Mouse (Mus musculus): ENCODE data around the gene a.

The a gene

DNA sequence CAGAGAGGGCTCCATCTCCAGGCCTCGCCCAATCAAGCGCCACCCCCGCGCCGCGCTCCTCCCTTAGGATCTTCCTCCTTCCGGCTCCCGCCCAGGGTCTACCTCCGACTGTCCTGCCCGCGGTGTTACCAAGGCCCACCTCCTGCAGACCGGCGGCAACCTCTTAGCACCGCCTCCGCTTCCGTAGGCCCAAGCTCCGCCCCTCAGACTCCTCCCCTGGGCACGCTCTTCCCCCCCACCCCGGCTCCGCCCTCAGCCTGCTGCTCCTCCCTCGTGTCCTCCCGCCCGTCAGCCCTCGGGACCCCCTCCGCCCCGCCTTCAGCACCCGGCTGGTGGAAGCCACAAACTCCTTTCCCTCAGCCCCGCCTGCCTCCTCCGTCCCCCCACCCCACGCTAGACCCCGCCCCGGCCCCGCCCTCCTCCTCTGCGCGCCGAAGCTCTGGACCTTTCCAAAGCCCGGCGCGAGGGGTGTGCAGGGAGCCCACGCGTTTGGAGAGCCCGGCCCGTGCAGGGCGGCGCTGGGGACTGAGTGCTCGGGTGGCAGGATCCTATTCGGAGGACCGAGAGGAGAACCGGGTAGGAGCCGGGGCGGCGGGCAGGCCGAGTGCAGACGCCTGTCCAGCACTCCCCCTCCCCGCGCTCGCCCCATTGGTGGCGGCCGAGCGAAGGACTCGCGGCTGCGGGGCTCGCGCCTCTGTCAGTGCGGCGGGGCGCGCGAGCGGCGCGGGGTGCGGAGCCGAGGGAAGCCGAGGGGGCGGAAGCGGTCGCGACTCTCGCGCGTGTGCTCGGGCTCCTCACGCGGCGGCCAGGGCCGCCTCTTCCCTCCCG, at the start of gene a, which contains the start of gene Raly:
Gene a, plus strand, starts transcription at position 747 of the 828 bp plus-strand sequence.
Gene Raly, plus strand, starts transcription at position 441 of the 828 bp plus-strand sequence.
- DNase-seq (ENCODE audit: low spot score in 2 of 2): peak; percentile 98

DNA sequence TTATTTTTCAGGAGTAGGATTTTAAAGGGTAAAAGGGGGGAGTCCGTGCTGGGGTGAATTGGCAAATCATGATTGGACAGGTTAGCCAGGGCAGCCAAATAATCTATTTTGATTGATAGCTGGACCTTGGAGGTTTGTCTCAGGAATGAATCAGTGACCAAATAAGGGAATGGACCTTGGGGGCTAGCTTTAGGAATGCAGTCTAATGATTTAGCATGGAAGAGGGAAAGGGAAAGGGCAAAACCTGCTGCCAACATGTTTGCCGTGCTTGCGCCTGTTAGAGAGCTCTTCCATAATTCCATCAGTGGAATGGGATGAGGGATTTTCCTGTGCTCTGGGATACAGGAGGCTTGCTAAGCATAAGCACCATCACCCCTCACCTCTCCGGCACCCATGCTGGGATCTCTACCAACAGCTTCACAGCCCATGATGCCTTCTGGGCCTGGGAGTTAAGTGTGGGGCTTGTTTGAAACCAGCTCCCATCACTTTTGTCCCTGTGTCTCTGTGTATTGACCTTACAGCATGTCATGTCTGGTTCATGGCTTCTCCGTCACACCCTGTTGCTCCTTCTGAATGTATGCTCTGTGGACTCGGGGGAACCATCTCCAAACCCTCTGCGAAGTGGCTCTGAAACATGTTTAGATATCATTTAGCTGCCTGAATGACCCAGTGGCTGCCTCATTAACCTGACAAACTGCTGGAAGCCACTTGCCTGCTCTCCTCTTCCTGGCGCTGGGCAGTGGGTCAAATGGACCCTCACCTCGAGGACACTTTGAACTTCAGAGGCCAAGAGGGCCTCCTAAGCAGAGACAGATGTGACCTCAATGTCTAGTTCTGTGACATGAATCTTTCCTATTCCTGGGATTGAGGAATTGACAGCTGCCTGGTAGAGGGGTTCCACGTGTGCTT, 48.0 kb upstream of the a start:
- DNase-seq (ENCODE audit: low spot score in 2 of 2): no peak

DNA sequence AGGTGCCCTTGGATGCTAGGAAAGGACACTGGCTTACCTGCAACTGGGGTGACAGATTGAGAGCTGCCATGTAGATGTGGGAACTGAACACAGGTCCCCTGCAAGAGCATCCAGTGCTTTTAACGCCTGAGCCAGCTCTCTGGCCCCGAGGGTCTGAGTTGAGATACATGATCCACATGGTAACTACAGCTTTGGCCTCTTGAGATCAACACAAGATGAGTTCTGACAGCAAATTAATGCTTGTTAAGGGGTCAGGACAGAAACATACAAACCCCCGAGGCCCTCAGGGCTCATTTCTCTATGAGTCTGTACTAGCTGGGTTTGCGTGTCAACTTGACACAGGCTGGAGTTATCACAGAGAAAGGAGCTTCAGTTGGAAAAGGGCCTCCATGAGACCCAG, 47.3 kb upstream of the a start:
- no peak for DNase-seq (ENCODE audit: low spot score in 2 of 2)

DNA sequence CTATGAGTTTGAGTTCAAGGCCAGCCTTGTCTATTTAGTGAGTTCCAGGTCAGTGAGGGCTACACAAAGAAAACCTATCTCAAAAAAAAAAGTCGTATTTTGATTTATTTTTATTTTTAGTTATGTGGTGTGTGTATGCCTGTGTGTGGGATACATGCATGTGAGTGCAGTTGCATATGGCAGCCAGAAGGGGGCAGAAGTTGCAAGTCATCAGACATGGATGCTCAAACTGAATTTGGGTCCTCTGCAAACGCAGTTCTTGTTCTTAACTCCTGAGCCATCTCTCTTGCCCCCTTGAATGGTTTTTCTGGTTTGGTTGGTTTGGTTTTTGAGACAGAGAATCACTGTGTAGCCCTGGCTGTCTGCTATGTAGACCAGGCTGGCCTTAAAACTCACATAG, 42.8 kb upstream of the a start:
- no peak for DNase-seq (ENCODE audit: low spot score in 2 of 2)

DNA sequence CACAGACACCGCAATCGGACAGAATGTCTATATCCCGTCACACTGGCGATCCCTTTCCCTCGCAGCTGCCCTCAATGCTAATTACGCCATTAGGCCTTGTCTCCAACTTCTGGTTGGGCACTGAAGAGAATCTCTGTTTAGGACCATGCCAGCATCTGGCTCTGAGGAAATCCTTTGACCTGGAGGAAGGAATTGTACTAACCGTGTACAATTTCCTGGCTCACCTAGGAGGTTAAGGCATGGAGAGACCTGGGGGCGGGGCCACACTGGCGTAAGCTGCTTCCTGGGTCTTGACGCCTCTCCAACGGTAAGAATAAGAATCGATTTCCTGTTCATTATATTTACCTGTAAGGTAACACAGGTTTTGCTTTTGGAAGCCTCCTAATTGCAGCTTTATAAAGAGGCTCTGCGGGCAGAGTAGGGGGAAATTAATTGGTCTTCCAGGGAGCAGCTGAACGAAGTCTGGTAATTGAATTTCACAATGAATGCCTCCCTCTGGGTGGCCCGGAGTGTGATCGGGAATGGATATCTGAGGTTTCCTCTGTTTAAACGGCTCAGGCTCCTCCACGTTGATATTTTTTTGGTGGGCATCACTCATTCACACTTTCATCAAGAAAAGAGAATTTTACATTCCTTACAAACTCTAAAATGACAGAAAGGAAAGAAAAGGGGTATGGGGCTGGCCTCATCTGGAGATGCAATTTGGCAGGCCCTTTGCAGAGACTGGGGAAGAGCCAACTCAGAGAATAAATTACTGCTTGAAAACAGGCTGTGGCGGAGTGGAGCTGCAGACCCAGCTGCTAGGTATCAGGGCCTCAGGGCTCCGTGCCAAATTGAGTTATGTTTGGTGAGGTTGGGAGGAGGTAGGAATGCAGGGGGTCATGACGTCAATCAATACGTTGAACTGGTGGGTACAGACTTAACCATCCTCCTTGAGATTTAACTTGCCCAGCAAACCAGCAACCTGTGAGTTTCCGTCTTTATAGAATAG, 41.9 kb upstream of the a start:
- no peak for DNase-seq (ENCODE audit: low spot score in 2 of 2)

DNA sequence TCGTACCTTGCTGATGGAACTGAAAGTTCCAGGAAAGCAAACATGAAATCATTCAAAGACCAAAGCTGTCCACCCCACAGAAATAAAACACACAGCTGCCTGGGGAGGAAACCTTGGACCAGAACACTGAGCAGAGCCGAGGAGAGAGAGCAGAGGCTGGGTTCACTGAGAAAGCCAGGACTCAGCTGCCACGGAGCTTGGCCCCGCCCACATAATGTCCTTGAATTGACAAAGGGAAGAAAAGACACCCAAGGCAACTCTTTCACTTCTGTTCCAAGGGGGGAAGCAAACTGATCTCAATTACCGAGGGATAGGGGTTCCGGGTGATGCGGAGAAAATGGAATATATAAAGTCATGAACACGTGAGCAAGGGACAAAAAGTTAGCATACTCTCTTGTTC, 39.3 kb upstream of the a start:
- DNase-seq (ENCODE audit: low spot score in 2 of 2): no peak

DNA sequence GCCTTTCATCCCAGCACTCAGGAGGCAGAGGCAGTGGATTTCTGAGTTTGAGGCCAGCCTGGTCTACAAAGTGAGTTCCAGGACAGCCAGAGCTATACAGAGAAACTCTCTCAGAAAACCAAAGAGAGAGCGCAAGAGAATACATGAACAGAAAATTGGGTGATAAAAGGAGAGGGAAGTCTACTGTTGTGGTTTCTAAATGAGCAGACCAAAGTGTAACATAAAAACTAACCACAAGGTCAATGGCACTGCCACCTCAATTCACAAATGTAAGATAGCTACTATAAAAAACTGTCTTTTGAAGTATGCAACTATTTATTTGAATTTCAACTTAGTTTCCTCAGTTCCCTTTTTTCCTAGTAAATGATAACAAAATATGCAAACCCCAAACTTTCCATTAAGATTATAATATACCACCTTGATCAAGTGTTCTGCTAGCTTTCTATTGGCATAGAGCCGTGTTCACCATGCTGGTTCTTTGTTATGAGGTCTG, 37.1 kb upstream of the a start:
- no peak for DNase-seq (ENCODE audit: low spot score in 2 of 2)

DNA sequence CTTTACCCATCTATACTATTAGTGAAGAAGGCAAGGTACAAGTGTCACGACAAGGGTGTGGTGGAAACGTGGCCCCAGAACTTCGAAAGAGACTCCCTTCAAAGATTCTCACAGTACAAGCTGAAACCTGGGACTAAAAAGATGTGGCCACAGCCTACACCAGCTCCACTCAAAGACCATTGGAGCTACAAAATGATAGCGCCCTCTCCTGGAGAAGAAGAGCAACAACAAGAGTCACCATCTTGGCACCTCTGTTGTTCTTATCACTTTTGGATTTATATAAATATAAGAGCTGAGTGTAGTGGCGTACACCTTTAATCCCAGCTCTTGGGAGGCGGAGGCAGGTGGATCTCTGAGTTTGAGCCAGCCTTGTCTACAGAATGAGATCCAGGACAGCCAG, 35.4 kb upstream of the a start:
- no peak for DNase-seq (ENCODE audit: low spot score in 2 of 2)

DNA sequence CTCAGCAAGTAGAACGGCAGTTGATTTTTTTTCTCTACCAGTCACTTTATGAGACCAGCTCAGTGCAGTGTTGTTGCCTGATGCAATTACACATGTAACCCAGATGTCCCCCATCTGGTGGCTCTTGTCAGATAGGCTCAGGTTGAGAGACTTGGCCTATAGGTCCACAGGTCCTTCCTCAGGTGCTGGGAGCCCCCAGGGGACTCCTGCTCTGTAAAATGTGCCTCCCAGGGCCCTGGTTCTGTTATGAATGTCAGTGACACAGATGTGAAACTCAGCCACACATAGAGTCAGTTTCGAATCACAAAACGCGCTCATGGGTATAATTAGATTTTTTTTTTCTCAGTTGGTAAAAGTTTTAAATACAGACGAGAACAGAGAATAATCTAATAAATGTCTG, 33.5 kb upstream of the a start:
- no peak for DNase-seq (ENCODE audit: low spot score in 2 of 2)

DNA sequence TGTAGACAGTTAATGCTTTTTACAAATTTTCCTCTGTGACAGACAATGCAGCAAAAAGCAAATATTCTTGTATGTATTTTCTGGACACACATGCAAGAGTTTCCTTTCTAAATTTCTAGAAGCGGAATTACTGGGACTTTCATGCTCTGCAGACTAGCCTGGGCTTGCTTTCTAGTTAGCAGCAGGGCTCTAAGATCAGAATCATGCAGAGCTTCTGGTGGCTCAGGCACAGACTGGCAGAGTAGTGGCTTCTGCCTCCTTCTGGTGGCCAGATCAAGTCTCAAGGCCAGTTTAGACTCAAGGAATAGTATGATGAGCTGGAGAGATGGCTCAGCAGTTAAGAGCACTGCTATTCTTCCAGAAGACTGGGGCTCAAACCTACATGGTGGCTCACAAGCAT, 32.7 kb upstream of the a start:
- no peak for DNase-seq (ENCODE audit: low spot score in 2 of 2)

DNA sequence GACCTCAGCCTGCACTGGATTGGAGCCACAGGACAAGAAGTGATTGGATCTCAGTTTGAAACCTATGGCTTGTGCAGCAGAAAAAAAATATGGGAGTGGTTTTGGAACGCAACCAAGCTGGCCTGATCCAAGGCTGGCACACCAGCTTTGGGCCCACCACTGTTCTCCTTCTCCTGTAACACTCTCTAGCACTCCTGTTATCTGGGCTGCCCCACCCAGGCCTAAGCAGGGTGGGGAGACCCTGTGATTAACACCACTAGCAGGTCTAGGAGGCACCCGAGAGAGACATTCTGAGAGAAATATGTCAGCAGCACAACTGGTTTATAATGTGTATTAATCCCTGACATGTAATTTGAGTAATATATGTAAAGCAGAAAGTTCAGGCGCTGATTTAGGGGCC, 28.0 kb upstream of the a start:
- DNase-seq (ENCODE audit: low spot score in 2 of 2): no peak

DNA sequence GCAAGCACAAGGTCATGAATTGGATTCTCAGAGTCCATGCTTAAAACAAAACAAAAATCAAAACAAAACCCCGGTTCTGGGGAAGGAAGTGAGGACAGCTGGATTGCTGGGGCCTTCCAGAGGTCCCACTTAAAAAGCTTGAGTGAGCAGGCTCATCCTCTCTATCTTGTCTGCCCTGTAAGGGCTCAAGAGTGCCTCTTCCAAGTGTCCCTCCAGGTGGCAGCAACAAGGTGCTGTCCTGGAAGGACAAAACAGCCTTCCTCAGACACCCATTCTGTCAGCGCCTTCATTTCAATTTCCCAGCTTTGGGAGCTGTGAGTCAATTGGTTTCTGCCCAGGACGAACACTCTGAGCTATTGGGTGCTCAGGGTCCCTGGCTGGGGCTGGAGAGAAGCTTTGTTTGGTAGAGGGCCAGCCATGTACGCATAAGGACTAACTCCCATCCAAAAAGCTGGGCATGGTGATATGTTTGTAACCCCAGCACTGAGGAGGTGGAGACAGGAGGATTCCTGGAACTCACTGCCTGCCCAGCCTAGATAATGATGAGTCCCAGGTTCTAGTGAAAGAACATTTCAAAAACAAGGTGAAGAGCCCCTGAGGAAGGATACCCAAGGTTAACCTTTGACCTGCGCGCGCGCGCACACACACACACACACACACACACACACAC, 26.2 kb upstream of the a start:
- DNase-seq (ENCODE audit: low spot score in 2 of 2): peak in 1 of 2 experiments; percentile 30

DNA sequence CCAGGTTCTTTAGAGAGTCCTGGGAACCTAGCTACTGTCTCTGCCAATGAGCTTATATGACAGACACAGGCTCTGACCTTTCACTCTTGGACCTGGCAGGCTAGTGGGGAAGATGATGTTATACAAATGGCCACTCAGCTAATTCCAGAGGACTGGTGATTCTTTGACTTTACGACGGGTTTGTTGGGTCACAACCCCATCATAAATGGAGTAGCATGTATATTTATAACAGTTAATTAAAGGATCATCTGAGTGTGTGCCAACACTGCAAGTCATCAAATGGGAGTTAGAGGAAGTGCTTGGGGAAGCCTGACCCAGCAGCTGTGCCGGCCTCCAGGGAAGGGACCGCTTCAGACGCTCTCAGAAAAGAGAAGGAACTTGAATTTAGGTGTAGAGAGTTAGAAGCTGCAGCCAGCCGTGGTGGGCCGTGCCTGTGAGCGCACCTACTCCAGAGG, 25.6 kb upstream of the a start:
- DNase-seq (ENCODE audit: low spot score in 2 of 2): peak in 1 of 2 experiments; percentile 25

DNA sequence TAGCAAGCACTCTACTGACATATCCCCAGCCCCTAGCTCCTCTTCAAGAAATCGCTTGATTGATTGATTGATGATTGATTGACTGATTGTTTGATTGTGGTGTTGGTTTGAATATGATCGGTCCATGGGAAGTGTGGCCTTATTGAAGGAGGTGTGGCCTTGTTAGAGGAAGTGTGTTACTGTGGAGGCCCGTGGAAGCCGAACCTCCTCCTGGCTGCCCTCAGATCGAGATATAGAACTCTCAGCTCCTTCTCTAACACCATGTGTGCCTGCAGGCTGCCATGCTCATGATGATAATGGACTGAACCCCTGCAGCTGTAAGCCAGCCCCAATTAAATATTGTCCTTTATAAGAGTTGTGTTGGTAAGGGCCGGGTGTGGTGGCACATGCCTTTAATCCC, 24.2 kb upstream of the a start:
- no peak for DNase-seq (ENCODE audit: low spot score in 2 of 2)

DNA sequence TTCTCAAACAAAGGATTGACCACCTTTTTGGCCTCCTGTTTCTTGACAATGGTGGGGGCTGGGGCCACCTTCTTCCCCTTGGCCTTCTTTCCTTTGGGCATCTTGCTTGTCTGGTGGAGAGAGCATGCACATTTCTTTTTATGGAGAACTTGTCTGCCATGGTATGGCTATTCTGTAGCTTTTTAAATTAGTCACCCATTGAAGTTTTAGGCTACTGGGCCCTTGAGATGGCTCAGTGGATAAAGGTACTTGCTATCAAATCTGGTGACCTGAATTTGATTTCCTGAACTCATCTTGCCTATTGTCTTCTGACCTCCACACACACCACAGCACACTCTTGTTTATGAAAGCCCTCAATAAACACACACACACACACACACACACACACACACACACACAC, 21.3 kb upstream of the a start, which contains the start of gene Gm14214:
Gene Gm14214, minus strand, starts transcription at position 101 of the 400 bp plus-strand sequence.
- no peak for DNase-seq (ENCODE audit: low spot score in 2 of 2)

DNA sequence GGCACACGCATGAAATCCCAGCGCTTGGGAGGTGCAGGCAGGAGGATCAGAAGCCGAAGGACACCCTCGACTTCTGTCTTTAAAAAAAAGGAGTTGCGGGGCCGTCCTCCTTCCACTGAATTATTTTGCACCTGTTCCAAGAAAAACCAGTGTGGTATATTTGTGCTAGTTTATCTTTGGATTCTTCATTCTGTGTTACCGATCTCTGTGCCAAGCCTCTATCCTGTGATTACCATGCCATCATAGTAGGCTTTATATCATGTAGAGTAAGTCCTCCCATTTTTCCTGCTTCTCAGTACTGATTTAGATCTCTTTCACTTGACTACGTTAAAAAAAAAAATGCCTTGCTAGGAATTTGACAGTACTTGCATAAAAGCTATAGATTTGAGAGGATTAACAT, 19.6 kb upstream of the a start:
- DNase-seq (ENCODE audit: low spot score in 2 of 2): no peak

DNA sequence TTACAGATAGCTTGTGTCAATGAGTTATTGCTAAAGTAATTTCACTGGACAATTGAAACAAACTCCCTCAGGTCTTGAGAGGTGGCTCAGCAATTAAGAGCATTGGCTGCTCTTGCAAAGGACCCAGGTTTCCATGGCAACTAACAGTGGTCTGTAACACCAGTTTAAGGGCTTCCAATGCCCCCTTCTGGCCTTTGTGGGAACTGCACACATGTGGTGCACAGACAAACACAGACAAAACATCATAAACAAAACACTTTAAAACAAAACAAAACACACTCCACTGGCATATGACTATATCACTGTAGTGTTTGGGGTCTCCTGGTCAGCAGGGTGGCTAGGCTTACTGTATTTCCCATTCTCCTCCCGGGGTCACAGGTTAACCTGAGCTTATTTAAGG, 17.2 kb upstream of the a start:
- peak; percentile 55 to 76 for DNase-seq (ENCODE audit: low spot score in 2 of 2)

DNA sequence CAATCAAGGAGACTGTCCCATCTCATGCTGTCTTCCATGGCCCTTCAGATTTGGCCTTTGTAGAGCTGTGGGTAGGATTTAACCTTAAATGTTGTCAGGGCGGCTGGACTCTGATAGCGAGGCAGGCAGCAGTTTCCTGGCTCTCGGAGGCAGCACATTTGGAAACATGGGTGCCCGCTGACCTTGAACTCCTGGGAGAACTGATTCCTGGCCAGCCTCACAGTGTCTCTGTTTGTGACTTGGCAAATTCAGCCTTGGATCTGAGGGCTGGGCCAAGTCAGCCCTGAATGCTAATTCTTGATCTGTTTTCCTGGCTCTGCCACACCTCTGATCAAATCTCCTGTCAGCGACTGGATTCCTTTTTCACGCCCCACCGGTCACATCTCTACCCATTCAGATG, 14.7 kb upstream of the a start:
- DNase-seq (ENCODE audit: low spot score in 2 of 2): no peak

DNA sequence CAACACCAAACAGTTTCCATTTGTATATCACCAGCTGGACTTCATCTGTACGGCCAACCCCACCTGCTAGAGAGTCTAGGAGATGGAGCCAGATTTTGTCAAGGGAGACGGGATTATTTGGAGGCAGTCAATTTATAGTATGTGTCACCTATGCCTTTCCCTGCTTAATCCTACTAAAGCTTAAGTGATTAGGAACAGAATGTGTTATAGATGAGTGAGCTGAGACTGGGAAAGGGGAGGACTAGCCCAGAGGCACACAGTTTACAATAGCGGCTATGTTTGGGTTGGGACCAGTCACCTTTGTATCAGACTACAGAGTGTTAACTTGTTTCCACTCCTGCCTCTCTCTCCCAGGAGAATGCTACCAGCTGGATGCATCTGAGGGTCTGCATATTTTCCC, 11.6 kb upstream of the a start:
- no peak for DNase-seq (ENCODE audit: low spot score in 2 of 2)

DNA sequence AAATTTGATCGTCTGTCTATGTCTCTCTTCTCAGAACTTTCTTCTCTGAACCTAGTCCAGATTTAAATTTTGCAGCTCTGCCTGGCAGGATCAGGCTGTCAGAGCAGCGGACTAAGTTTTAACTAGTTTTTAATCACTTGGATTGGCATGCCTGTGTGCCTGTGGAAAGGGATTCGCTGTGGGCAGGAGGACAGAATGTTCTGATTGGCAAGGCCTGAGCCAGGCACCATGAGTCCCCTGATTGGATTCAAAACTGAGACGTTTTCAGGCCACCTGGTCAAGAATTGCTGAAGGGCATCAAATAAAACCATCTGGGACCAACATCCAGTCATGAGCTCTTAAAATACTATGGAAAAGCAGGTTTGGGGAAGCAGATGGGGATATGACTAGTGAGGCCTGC, 8.8 kb upstream of the a start:
- no peak for DNase-seq (ENCODE audit: low spot score in 2 of 2)

Data from spleen, postnatal 4 days (tissue).